Mouse (Mus musculus) gastrocnemius, postnatal 10 days (tissue): ENCODE measurements around the gene Senp8. TPM values are rescaled to one million over a fixed set of nuclear protein-coding genes. Genes with fewer than 3 reads are reported as not detected.

Source experiments
- DNase-seq: peaks from one replicate; pipeline ENCODE4 v3.0.0; 2021; ENCODE audit warnings: mixed read lengths
- total RNA-seq, 2 experiments: library from RNA; stranded (reverse); gene quantifications; 2 replicates each; pipeline ENCODE4 v1.2.3; 2021

Gene Senp8
- total RNA-seq, 2 experiments from 2014 or later, result 6.5 to 8.5 TPM

DNA sequence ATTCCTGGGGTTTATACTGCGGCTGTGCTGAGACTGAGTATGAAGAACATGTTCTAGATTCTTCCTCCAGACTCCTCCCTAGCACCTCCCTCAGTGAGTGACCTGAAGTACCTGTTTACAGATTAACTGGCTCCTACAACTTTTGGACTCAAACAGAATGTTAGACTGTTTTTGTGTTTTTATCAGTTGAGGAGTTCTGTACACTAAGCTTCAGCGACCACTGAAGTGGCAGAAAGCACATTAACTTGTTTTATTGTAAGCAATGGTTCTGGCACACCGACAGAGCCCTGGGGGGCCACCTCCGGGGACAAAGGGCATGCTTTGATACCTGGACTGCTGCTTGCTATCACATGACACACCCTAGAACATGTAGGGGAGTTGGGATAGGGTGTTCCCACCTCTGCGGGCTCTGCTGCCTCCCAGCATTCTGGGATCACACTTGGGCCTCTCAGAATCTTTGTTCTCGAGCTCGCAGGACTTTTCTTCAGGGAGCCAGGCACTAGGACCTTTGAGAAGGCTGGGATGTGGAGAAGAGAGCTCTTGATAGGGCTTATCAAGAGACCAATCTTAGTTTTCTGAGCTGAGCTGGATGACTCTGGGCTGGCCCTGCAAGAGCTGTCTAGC lies 34.1 kb downstream of the Senp8 start:
- DNase-seq, result no peak

DNA sequence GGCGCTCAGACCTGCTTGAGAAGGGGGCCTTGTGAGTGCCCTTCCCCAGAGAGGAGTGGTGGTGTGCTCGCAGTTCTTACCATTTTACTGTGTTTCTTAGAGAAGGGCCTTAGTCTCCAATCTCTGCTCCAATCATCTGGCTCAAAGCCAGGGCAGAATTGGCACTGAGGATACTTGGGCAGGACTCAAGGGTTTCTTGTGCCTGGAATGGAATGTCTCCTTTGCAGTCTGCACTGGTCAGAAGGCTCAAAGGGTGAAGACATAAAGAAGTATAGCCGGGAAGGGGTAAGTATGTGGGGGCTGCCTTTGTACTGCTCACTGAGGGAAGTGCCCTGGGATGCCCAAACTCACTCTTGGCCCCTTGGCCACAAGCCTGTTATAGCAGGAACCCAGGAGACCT lies 41.3 kb downstream of the Senp8 start:
- peak; percentile 23 for DNase-seq

DNA sequence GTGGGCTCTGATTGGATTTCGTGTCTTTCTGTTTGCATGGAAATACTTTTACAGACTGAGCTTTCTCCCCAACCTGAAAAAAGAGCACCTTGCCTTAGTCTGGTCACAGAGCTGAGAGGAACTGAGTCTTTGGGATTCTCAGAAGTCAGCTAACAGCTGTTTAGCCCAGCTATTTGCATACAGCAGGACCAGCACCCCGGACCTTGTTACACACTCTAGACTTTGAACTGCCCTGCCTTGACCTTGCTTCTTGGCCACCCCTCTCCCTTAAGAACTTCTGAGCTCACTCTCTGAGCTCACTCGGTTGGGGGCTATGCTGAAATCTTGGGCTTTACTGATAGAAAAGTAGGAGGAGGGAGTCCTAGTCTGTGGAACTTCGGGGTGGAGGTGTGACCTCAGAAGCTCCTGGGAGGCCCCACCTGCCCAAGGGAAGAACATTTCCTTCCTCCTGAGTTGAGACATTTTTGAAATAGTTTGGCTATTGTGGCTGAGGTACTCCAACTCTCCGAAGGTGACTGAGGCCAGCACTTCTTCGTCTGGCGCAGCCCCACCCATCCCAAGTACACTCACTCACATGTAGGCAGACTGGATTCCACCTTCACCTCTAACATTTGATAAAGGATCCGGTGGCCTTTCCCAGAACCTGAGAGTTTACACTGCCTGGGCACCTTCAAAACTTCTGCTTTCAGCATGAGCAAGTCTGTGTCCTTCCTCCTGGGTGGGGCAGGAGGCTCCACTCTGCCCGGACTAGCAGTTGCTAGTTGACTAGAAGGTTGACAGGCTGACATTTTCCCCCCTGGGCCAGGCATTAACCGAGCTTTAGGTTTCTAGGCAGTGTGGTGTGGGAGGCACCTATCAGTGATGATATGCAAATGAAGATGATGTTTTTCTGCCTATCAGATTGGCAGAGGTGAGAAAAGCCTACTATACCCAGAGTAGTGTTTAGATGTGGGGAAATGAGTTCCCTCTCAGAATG lies 43.4 kb downstream of the Senp8 start:
- no peak for DNase-seq

DNA sequence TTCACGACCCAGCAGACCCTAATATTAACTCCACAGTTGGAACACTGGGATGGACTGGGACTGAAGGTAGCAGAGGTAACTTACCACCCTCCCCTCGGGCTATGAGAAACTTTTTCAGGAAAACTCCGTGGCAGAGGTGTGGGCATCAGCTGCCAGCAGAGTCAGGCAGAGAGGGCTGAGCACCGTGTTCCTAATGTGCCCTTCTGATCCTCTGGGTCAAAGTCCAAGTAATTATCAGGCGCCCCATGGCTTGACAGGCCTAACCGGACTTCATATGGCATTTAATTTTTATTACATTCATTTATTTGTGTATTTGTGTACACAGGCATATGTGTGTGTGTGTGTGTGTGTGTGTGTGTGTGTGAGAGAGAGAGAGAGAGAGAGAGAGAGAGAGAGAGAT lies 47.4 kb downstream of the Senp8 start:
- no peak for DNase-seq

DNA sequence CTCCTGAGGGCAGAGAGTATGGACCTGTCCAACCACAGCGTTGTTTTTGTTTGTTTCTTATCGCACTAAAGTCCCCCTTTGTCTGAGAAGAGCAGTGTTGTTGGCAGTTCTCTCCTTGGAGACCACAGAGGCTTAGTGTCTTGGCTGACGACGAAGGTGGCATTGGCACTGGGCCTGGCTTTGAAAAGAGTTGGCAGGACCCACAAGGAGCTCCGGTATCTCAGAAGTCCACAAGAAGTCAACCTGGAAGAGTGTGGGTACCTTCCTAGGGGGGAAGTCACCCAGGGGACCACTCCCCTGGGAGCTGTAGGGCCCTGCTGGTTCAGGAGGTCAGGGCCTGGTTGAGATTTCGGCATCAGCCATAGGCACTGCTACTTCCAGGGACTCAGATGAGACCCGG lies 49.4 kb downstream of the Senp8 start:
- DNase-seq, result no peak

DNA sequence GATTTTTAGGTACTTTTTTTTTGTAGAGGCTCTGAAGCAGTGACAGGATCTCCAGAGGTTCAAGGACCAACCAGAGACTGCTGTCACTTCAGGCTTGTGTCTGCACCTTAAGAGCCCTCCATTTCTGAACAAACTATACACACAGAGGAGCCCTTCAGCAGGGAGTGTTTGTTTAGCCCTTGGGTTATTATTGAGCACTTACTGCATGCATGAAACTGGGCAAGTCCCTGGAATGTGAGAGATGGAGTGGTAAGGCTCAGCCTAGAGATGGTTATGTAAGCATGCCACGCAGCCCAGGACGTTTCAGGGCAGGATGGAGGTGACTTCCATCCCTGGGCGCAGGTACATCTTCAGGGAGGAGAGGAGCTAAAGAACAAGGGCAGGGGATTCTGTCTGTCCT lies 54.1 kb downstream of the Senp8 start:
- DNase-seq, result no peak

DNA sequence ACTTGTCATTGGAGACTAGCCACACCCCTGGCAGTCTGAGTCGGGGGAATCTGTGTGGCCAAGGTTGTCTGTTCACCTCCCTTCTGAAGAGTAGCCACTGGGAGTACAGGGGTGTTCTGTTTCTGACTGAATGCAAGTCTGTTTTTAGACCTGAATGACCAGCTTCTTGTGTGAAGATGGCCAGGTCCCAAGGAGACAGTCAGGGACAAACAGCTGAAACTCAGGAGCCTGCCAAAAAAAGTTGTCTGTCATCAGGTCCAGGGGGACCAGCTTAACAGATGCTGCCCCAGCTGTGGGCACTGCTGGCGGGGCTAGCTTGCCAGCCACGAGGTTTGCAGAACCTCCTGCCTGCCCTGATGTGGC lies 55.1 kb downstream of the Senp8 start:
- DNase-seq, result no peak

DNA sequence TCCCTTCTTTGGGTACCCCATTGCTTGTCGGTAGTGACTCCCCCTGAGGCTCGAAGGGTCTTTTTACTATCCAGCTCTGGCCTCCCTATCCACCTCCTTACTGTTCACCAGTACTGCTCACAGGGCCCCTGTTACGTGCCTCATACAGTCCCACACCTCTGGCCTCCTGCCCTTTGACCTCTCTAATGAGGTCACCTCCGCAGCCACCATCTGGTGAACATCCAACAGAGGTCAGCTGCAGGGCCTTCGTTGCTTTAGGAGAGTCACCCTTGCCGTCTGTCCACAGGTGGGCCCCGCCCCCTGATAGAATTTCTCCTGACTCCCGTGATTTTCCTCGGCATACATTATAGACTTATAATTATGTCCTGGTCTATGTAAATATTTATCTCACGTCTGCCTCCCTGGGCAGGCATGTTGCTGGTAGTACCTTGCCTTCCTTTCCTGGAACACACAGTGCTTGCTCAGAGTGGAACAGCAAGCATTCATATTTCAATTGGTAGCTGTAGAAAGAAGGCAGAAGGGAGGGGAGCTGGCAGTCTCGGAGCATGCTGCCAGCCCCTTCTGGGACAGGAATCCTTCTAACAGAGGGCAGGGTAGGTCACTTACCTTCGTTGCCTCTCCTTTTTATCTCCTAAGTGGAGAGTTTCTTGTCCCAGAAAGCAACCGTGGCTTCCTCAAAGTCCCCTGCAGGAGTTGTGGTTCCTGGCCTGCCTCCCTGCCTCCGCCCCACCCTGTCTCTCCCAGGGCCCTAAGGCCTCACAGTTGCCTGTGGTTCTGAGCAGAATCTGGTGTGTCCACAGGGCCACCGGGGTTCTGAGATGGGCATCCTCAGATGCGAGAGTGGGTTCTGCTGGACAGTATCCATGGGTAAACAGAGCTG lies 55.7 kb downstream of the Senp8 start:
- DNase-seq, result no peak

DNA sequence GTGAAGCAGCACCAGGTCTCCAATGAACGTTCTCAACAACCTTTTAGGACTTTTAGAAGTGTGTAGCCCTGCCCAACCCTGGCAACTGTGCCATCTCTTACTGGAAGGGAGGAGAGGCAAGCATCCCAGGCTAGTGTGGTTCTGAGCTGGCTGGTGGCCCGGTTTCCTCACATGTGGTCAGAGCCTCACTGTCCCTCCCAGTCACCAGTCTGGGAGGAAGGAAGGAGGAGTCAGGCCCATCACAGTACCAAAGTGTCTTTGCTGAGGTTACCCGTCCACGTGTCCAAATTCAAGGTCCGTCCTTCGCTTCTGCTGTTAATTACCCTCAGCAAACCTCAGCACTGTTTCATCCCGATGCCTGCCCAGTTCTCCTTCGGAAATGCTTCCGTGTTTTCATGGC lies 58.4 kb downstream of the Senp8 start:
- DNase-seq, result peak; percentile 63

DNA sequence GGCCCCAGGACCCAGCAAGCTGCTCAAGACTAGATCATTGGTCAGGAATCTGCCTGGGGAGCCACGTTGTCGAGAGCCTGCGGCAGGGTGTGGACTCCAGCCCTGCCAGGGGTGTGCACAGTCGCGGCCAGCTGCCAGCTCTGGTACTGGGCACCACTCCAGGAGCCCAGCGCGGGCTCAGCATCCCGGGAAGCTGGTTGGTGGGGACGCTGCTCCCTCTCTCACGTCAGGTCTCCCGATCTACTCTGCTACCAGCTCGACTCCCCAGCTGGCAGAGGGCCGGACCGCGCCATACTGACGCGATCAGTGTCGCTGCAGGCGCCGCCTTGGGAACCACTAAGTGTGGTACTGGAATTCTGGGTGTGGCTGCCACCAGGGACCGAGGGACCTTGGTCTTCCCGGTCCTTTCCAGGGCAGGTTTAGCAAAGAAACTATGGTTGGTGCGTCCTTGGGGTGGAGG lies 58.8 kb downstream of the Senp8 start:
- peak; percentile 84 for DNase-seq

DNA sequence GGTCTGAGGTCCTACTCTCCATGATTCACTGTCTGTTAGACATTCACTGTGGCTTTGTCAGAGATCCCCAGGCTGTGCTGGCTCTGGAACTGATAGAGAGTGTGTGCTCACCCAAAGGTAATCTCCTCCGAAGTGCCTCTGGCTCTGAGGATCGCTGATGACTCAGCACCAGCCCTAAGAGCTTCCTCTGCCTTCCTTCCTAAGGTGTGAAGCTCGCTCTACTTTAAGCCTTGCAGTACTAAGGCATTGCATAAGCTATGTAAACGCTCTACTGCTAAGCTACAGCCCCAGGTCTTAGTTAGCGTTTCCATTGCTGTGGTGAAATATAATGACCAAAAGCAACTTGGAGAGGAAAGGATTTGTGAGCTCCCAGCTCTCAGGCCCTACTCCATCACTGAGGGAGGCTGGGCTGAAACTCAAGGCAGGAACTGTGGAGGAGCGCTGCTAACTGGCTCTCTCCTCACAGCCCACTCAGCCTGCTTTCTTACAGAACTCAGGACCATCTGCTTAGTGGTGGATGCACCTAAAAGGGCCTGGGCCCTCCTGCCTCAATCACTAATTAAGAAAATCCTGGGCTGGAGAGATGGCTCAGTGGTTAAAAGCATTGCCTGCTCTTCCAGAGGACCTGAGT lies 63.0 kb downstream of the Senp8 start:
- DNase-seq, result no peak

Other genes starting within 250 kb of the Senp8 start
- gene Hexa, start 211.2 kb downstream of the Senp8 start, total RNA-seq, result 10 to 100 TPM; 25.7 to 37.4 TPM
- gene Tmem202, start 210.9 kb downstream of the Senp8 start, total RNA-seq, result under 1 TPM; 0.56 to 0.63 TPM
- not detected for gene Celf6, start 172.8 kb downstream of the Senp8 start, total RNA-seq
- 10 to 100 TPM; 11.9 to 19.0 TPM for gene Parp6, start 133.4 kb downstream of the Senp8 start, total RNA-seq
- 1,000 to 10,000 TPM; 2,006 to 2,318 TPM for gene Pkm, start 94.3 kb downstream of the Senp8 start, total RNA-seq
- 1 to 10 TPM in 1 of 2 experiments, under 1 TPM in 1; 0.21 to 1.6 TPM for gene Gramd2, start 70.6 kb downstream of the Senp8 start, total RNA-seq
- 10 to 100 TPM; 14.9 to 24.5 TPM for gene Myo9a, start 186 bp upstream of the Senp8 start, total RNA-seq
- not detected for gene Nr2e3, start 209.9 kb upstream of the Senp8 start, total RNA-seq